Mouse (Mus musculus) central nervous system, embryonic 14 days (tissue): ENCODE results near the gene Olfr745. TPM values are rescaled to one million over a fixed set of nuclear protein-coding genes. Genes with fewer than 3 reads are reported as not detected.

ENCODE experiments used
- polyA plus RNA-seq: library from polyadenylated mRNA; depleted of rRNA; stranded (reverse); fragments of >200 nt; gene quantifications from 2 replicates; pipeline ENCODE4 v1.2.3, GENCODE M21; 2012; rRNA removed

Gene Olfr745
- not detected in 2 replicates for polyA plus RNA-seq

DNA sequence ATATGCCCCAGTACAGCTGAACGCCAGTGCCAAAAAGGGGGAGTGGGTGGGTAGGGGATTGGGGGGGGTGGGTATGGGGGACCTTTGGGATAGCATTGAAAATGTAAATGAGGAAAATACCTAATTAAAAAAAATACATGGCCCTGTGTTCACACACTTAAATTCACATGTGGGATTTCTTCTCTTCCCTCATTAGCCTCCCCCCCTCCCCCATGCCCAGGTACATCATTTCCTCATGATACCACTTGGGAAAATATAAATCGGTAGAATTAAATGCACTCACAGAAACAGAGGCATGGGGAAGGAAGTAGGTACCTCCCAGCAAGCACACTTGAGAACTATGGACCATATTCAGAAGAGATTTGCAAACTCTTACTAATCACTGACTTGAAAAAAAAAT lies at the start of gene Olfr745:
Gene Olfr745 (plus strand): TSS at position 301 of the 400 bp plus-strand sequence.

DNA sequence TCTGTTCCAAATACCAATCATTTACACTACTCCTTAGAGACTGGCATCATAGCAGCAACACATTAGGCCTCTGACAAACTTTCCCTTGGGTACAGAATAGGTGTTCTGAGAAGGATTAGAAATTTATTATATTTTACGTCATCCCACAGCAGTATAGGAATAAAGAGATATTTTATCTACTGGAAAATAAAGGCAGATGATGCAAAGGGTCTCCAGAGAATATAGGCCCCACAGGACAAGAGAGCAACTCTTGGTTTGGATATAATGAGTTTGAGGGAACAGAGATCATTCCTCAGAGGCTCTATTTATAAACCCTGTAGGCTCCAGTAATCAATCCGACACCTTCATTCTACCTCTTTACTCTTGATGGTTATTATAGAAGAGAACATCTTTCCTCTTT lies 24.6 kb upstream of the Olfr745 start, which contains the start of gene Olfr744:
Gene Olfr744 (plus strand): TSS at position 301 of the 400 bp plus-strand sequence.

DNA sequence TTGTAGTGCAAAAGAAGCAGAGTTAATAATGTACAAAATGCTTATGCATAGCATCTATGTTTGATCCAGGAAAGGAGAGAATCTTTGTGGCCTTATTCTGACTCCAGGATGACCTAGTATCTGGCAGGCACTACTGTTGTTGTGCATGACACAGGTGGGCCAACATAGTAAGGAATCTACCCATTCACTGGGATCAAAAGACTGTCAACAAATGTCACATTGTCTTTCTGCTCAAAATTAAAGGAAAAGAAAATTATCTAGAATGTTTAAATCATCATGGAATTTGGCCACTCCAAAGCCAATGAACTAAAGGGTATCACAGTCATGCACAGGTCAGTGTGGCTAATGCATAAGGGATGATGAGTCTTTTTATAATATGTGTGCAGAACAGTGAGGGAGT lies 7.6 kb downstream of the Olfr745 start, which contains the start of gene Olfr746:
Gene Olfr746 (plus strand): TSS at position 301 of the 400 bp plus-strand sequence.

DNA sequence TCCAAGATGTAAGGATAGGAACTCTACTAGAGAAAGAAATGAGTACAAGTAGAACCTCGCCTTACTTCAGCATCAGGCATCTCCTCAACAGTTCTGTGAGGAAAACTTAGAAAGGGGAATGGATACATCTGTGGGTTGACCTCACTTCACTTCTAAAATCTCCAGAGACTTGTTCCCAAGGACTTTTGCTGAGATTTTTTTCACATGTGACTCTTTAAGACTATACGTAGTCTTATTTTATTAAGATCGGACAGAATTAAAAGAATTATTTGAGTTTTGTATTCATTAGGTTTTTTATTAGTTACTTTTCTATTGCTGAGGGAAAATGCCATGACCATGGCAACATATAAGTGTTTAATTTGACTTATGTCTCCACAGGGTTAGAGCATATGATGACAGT lies 53.9 kb downstream of the Olfr745 start, which contains the start of gene Olfr747:
Gene Olfr747 (minus strand): TSS at position 101 of the 400 bp plus-strand sequence.

Other genes with a start within 250 kb of the Olfr745 start
- gene Olfr738, start 231.8 kb upstream of the Olfr745 start, polyA plus RNA-seq, result not detected in 2 replicates
- gene Olfr739, start 220.8 kb upstream of the Olfr745 start, polyA plus RNA-seq, result not detected in 2 replicates
- gene Olfr740, start 193.8 kb upstream of the Olfr745 start, polyA plus RNA-seq, result not detected in 2 replicates
- not detected in 2 replicates for gene Olfr741, start 166.7 kb upstream of the Olfr745 start, polyA plus RNA-seq
- gene Olfr742, start 135.8 kb upstream of the Olfr745 start, polyA plus RNA-seq, result not detected in 2 replicates
- not detected in 2 replicates for gene Olfr743, start 117.5 kb upstream of the Olfr745 start, polyA plus RNA-seq
- gene Olfr744, start 24.5 kb upstream of the Olfr745 start, polyA plus RNA-seq, result not detected in 2 replicates
- gene Olfr746, start 7.7 kb downstream of the Olfr745 start, polyA plus RNA-seq, result not detected in 2 replicates
- not detected in 2 replicates for gene Olfr747, start 53.8 kb downstream of the Olfr745 start, polyA plus RNA-seq
- not detected in 2 replicates for gene Olfr748, start 68.0 kb downstream of the Olfr745 start, polyA plus RNA-seq
- gene Olfr749, start 105.7 kb downstream of the Olfr745 start, polyA plus RNA-seq, result not detected in 2 replicates
- gene Ttc5, start 146.1 kb downstream of the Olfr745 start, polyA plus RNA-seq, result 103 and 110 TPM in 2 replicates
- gene Ccnb1ip1, start 168.3 kb downstream of the Olfr745 start, polyA plus RNA-seq, result 0.04 and 0.08 TPM in 2 replicates
- 81.9 and 85.9 TPM in 2 replicates for gene Parp2, start 168.5 kb downstream of the Olfr745 start, polyA plus RNA-seq
- 4.2 and 6.1 TPM in 2 replicates for gene Tep1, start 231.2 kb downstream of the Olfr745 start, polyA plus RNA-seq